Mouse (Mus musculus) gastrocnemius, postnatal 14 days (tissue): ENCODE data around the gene Ugt2a2. TPM values are rescaled to one million over a fixed set of nuclear protein-coding genes. Genes with fewer than 3 reads are reported as not detected.
"Not testable (repeated sequence)": the region's sequence is repeated elsewhere in the genome, so short reads cannot be mapped to it uniquely, and the experiment has no call there.

ENCODE experiments used
- DNase-seq: peaks from one replicate; pipeline ENCODE4 v3.0.0; 2021; ENCODE audit warnings: mixed read lengths
- intact Hi-C: fragments of 180-260 bp; cut with DNase I; formaldehyde crosslinking; loops from one replicate; pipeline ENCODE4 v1.15.1; 2025; ENCODE audit warnings: low total_unique reads
- long read RNA-seq, 2 experiments: library from polyadenylated mRNA; stranded (forward); transcript quantifications; one replicate each; pipeline ENCODE4 v2.0.0; 2021
- total RNA-seq, 2 experiments: library from RNA; stranded (reverse); gene quantifications; 2 replicates each; pipeline ENCODE4 v1.2.3; 2021

Gene Ugt2a2
- not detected for total RNA-seq
- long read RNA-seq, experiment 1, result 0 reads
- long read RNA-seq, experiment 2, result 0 reads

DNA sequence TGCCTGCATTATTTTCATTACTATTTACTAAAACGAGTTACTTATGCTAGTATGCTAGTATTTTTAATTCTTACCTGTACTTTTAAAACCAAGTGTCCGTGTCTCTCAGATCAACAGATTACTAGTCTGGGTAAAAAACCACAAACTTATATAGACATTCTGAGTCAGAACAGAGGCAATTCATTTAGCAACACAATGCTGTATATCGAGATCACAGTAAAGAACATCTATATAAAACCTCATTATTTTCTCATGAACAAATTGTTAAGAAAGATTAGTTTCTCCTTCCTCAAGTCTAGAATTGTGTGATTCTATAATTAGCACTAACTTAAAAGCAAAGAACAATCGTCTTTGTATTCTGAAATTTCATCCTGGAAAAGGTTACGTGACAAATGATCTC is at the start of gene Ugt2a2:
Gene Ugt2a2 (minus strand): TSS at position 101 of the 400 bp plus-strand sequence.
- no peak for DNase-seq
- intact Hi-C loops, result no loop called here

DNA sequence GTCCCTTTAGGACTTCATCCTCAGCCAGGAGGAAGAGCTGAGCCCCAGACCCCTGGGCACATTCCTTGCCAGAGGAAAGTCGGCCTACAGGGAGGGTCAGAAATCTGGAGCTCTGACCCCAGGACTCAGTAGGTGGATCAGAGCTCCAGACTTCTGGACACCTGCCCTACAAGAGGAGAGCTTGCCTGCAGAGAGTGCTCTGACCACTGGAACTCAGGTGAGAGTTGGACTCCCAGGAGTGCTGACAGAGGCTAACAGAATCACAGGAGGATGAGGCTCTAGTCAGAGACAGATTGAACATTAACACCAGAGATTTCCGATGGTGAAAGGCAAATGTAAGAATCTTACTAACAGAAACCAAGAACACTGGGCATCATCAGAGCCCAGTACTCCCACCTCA is 41.5 kb upstream of the Ugt2a2 start:
- intact Hi-C loops, DNase-seq: not testable (repeated sequence)

DNA sequence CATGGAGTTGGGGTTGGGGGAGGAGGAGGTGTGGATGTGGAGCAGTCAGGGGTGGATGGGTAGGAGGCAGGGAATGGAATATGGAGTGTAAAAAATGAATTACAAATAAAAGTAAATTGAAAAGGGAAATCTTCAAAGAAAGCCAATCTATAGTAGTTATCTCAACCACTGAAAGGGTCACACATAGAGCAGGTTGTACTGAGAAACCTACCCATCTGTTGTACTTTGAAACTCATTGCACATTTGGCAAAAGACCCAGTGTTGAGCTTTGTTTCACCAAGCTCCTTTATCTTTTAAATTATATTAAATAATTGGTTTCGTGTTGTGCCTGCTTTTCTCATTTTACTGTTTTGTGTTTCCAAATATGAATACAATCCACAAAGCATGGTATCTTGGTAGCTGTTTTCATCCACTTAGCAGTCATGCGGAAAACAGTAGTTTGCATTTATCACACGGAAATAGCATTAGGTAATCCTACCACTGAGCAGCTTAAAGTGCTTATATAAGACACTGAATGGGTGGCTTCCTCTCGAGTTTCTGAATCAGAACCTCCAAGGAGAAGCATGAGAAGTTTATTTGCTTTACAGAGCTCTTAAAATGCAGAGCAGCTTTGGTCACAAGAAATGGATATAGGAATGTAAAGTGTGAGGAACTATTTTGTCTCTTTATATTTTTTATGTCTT is 23.9 kb upstream of the Ugt2a2 start:
- intact Hi-C loops, result no loop called here
- DNase-seq, result no peak

DNA sequence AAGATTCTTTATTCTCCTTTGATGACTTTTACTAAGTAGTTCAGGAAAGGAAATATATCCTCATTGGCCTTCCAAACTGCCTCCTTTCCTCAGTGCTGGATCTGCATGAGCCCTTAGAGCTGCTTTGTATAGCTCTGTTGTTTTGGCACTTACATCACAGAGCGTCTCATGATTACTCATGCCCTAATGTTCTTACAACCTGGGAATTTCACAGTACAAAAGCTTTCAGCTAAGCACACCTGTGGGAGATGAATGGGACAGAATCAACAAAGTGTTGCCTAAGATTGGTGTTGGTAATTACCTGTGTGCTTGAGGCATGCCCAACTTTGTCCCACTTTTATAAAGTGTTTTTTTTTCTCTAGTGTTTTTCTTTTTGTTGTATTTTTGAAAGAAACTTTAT is 20.6 kb upstream of the Ugt2a2 start:
- intact Hi-C loops, result no loop called here
- DNase-seq, result no peak

DNA sequence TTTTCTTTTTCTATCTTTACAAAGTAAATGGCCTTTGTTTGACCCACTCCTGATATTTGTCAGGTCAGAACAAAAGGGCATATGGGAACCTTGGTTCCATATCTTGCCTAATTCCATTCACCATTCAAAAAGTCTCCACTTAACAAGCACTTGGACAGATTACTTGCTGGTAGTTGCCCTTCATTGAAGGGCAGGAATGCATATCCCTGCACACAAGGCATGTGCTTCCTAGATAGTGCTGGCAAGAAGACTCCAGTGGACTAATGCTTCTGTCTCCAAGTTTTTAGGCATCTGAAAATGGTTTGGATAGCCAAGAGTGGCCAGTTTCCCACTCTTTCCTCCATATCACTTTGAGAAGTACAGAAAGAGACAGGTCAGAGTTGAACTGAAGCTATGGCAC is 17.3 kb upstream of the Ugt2a2 start:
- no peak for DNase-seq

DNA sequence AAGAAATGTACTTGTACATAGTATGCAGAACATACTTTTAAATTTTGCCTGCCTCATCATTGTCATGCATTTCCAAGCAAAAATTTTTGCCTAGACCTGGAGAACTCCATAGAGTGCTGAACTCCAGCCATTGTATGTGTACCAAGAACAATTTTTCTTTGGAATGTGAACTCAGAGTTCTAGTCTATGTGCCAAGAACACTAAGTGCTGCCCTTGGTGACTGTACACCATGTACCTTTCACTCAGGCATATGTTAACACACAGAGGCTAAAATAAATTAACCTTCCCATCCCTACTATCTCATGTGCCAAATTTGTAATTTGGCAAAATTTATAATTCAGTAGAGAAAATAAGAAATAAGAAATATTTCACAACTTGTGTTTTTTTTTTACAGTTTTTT is 16.9 kb upstream of the Ugt2a2 start:
- DNase-seq, result no peak
- intact Hi-C loops, result no loop called here

More for the DNA sequence above, 17.3 kb upstream of the Ugt2a2 start:
- intact Hi-C loops, result no loop called here

DNA sequence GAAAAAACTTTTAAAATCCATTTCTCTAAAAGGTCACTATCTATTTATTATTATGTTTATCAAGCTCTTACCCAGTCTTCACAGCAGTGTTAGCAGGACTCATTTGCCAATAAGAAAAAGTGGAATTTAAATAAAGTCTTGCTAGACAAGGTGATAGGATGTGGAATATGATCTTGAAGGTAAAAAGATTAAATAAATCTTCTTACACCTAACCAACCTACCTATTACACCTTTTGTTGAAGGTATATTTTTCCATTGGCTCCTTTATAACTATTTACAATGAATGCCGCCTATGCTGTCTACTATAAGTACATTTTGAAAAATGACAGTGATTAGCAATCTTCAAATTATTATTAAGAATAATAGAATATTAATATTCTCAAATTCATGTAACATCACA is 8.7 kb upstream of the Ugt2a2 start, which contains the start of gene Ugt2a1:
Gene Ugt2a1 (minus strand): TSS at position 101 of the 400 bp plus-strand sequence.
- intact Hi-C loops, result no loop called here
- DNase-seq, result no peak

DNA sequence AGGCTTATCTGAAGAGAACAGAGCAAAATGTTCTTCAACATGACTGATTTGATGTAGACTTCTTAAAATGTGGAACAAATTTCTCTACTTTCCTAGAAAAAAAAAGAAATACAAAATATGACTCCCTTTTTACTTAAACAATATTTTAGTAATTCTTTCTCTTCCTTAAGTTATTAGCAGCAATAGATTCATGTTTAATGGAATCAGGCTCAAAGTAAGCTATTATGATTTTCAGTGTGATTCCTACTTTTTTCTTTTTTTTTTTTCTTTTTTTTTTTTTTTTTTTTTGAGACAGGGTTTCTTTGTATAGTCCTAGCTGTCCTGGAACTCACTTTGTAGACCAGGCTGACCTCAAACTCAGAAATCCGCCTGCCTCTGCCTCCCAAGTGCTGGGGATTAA is 4.6 kb upstream of the Ugt2a2 start, which contains the start of gene Gm43638:
Gene Gm43638 (minus strand): TSS at position 101 of the 400 bp plus-strand sequence.
- intact Hi-C loops, DNase-seq: not testable (repeated sequence)

DNA sequence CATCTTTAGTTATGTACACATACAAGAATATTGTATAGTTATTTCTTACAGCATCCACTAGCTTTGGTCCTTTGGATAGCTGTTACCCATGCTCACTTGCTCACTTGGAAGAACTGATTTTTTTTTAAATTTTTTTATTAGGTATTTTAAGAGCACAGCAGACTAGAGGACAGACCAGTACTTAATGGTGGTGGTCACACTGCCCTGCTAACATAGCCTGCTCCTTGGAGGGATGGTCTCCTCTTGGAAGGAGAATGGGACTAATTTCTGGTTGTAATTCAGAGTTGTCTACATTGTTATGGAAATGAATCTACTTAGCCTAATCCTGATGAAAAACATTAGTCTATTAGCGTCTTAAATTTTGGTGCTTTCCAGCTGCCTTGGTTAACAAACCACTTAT is 23.2 kb downstream of the Ugt2a2 start:
- no peak for DNase-seq
- intact Hi-C loops, result no loop called here

DNA sequence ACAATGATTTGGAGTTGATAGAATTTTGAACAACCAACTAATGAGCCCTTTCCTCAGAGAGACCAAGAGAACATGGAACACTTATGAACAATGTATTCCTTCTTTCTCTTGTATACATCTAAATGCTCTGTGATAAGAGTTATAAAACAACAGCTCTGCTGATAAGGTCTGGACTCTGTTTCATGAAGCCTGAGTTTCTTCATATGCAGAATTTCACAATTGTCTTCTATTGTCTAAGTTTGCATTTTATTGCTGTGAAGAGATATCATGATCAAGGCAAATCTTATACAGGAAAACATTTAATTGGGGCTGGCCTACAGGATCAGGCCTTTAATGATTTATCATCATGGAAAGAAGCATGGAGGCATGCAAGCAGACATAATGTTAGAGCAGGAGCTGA is 24.4 kb downstream of the Ugt2a2 start:
- no peak for DNase-seq
- intact Hi-C loops, result no loop called here

DNA sequence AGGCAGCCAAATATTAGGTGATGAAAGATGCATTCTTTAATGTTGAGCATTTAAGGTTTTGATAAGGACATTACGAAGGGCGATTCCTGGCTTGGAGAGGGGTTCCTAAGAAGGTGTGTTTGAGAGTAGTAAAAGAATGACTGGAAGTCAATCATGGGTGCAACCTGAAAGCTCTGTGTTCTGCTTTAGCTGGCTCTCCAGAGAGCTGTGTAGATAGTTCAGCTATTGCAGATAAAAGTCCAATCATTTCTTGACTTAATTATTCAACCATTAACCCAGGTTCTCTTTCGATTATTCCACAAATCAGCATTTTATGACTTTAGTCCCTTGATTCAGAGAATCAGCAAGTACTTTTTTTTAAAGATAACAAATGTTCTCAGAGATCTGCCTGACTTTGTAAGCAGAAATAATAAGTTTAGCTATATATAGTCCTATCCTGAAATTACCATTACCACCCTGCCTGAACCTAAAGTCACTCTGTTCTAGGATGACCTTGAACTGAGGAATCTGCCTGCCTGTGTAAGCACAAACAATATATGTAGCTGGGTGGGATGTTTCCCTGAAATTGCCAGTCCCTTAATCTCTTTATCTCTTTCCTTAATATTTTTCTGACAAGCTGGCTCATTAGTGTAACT is 25.7 kb downstream of the Ugt2a2 start:
- no peak for DNase-seq
- intact Hi-C loops, result no loop called here

DNA sequence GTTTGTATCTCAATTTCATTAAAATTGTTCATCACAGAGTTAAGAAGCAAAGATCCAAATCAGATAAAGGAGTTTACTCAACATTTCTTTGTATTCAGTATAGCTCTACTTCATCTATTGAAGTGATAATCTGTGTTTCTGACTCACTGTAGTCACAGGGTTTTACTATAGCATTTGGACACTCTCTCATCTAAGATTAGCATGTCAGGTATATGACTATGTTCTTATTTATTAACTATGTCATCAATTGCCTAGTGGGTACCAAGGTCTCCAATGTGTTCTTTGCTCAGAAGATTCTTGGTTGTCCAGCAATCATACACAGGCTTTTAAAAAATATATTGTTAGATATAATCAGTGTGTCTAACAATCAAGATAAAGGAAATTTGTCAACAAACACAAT is 26.5 kb downstream of the Ugt2a2 start:
- intact Hi-C loops, result no loop called here
- DNase-seq, result no peak

DNA sequence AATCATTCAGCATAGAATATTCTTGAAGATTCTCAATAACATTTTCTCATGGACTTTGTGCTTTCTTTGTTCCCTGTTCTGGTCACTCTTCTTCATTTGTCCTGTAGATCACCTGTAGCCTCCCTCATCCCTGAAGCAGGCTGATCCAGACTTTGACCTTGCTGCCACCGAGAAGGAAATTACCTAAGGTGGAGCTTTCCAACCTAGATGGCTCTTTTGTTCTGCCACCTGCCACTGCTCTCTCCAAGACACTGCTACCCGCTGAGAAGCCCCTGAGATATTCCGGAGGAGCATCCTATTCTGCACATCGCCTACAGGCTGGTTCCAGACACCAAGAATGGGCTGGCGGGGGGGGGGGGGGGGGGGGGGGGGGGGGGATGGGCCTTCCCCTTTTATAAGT is 29.5 kb downstream of the Ugt2a2 start:
- DNase-seq, intact Hi-C loops: not testable (repeated sequence)

DNA sequence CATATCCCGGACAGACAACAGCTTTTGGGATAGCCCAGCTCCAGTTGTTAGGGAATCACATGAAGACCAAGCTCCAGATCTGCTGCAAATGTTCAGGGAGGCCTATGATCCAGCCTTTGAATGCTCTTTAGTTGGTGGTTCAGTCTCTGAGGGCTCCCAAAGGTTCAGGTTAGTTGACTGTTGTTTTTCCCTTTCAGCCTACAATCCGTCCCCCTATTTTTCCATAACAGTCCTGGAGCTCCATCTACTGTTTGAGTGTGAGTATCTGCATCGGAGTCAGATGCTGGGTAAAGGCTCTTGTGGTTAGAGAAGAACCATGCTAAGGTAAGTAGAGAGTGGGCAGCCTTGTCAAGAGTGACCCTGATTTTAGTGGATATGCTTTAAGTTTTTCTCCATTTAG is 45.8 kb downstream of the Ugt2a2 start:
- intact Hi-C loops, result no loop called here
- DNase-seq, result no peak

DNA sequence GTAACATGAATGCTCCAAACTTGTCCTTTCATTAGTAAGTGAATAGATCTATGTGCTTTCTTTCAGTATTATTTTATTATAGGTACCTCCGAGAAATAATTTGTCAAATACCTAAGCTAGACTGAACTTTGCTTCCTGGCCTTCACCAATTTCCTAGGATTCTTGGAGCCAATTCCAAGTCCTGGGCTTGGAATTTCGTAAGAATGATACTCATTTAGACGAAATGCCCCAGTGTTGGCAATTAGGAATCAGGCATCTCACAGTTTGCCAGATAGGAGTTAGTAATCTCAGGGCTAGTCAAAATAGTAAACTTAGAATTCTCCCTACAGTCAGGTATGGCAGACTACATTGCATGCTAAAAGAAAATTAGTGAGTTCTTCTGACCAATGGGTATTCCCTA is 56.4 kb downstream of the Ugt2a2 start:
- intact Hi-C loops, result no loop called here
- DNase-seq, result no peak

DNA sequence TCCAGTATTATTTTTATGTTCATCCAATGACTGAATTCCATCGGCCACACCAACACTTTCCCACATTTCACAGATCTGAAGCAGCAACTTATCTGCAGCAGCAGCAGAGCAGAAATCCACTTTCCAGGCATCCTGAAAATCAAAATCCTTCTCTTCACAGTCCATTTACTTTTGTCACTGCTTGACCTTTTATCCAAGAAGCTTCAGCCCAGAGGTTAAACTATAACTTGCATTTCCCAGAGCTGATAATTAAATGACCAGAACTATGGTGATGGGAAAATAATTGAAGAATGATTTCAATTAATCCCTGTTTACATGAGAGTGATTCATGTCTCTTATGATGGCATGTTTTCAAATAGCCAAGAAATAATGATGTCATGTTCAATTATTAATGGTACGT is 58.0 kb downstream of the Ugt2a2 start, which contains the start of gene Ugt2b38:
Gene Ugt2b38 (minus strand): TSS at position 163 of the 400 bp plus-strand sequence.
- intact Hi-C loops, result not testable (repeated sequence)

More for the DNA sequence above, 58.0 kb downstream of the Ugt2a2 start, which contains the start of gene Ugt2b38:
- not testable (repeated sequence) for DNase-seq

Other genes starting within 250 kb of the Ugt2a2 start
- gene Ugt2b37, start 227.5 kb downstream of the Ugt2a2 start, total RNA-seq, result not detected
- gene Ugt2a3, start 145.1 kb downstream of the Ugt2a2 start, total RNA-seq, result not detected
- not detected for gene Ugt2b38, start 58.1 kb downstream of the Ugt2a2 start, total RNA-seq
- not detected for gene Gm43638, start 4.5 kb upstream of the Ugt2a2 start, total RNA-seq
- gene Ugt2a1, start 8.6 kb upstream of the Ugt2a2 start, total RNA-seq, result not detected
- not detected for gene Sult1b1, start 55.9 kb upstream of the Ugt2a2 start, total RNA-seq
- not detected for gene Sult1d1, start 86.8 kb upstream of the Ugt2a2 start, total RNA-seq
- not detected for gene Sult1e1, start 109.3 kb upstream of the Ugt2a2 start, total RNA-seq
- not detected for gene Csn1s1, start 183.9 kb upstream of the Ugt2a2 start, total RNA-seq
- not detected for gene Csn2, start 217.4 kb upstream of the Ugt2a2 start, total RNA-seq